Mouse (Mus musculus): Measurements from ENCODE around the gene Psmd9. TPM values are rescaled to one million over a fixed set of nuclear protein-coding genes. Genes with fewer than 3 reads are reported as not detected.

The Psmd9 gene
- total and polyA plus RNA-seq, 3 experiments, result 22.8 to 50.1 (median 24.2) TPM

DNA sequence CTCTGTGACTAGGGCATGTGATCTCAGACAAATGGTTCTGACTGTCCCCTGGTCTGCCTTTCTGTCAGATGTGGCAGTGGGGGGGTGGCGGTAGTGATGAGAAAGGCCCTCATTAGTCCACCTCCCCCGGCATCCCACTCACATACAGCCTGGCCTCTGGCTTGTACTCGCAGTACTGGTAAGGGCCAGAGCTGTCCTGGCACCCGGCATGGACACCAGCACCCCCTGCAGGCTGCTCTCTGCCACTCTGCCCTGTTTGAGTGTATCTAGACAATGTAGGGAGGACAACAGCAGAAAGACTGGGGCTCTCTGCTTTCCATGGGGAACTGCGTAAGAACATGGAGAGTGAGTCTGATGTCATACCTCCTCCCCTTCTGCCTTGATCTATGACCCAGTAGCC is 118.9 kb downstream of the Psmd9 start:
- Histone ChIP-seq H3K4me1 (ENCODE audit: insufficient read depth, low read depth, low read length) (no peaks in the 10 kb centered on the region), H3K36me3 (replicated peaks) (no peaks in the 10 kb centered on the region), H3K9me3 (replicated peaks) (no peaks in the 10 kb centered on the region), H3K27me3 (ENCODE audit: insufficient read depth, low read length) (peaks cover 37% of the 10 kb centered on the region), H3K4me3 (ENCODE audit: low read depth, low read length) (no peak overlapping the region)
- no peak for TF ChIP-seq POLR2AphosphoS5 (IDR thresholded peaks at IDR 0.05; ENCODE audit: insufficient replicate concordance, low read depth, low read length)
- no peak for TF ChIP-seq GATA1 (IDR thresholded peaks at IDR 0.05; ENCODE audit: borderline replicate concordance, low read length)
- TF ChIP-seq CTCF (IDR thresholded peaks at IDR 0.05; ENCODE audit: low read depth, low read length), result no peak
- TF ChIP-seq TAL1 (conservative IDR thresholded peaks at IDR 0.05; ENCODE audit: low read depth, low read length), result no peak
- no peak for TF ChIP-seq GATA2 (IDR thresholded peaks at IDR 0.05; ENCODE audit: borderline replicate concordance, low read depth, low read length)
- DNase-seq (ENCODE audit: low spot score), result no peak
- ATAC-seq (ENCODE audit: extremely low read depth, insufficient number of reproducible peaks, low FRiP score, poor library complexity, severe bottlenecking), result no peak

DNA sequence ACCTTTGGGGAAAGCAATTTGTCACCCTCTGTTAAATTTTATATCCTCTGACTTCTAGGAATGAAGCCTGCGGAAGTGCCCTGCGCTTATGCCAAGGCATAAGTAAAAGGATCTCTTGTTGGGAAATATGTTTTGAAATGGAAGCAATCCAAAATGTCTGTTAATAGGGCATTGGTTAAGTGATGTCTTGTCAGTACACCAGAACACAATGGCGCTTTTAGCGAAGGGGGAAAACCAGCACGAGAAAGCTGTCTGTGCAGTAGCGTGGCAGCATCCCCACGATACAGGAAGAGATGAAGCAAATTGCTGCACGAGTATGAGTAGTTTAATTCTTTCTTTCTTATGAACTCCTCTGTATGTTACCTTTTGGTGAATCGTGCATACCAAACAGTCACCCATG is 125.4 kb downstream of the Psmd9 start:
- no peak for TF ChIP-seq TAL1 (conservative IDR thresholded peaks at IDR 0.05; ENCODE audit: low read depth, low read length)
- no peak for TF ChIP-seq POLR2AphosphoS5 (IDR thresholded peaks at IDR 0.05; ENCODE audit: insufficient replicate concordance, low read depth, low read length)
- no peak for TF ChIP-seq CTCF (IDR thresholded peaks at IDR 0.05; ENCODE audit: low read depth, low read length)
- Histone ChIP-seq H3K4me1 (ENCODE audit: insufficient read depth, low read depth, low read length) (no peaks in the 10 kb centered on the region), H3K36me3 (replicated peaks) (no peaks in the 10 kb centered on the region), H3K4me3 (ENCODE audit: low read depth, low read length) (no peak overlapping the region), H3K9me3 (replicated peaks) (no peaks in the 10 kb centered on the region), H3K27me3 (ENCODE audit: insufficient read depth, low read length) (peaks cover 23% of the 10 kb centered on the region)
- ATAC-seq (ENCODE audit: extremely low read depth, insufficient number of reproducible peaks, low FRiP score, poor library complexity, severe bottlenecking) (no peak), DNase-seq (ENCODE audit: low spot score) (no peak)

GRCm38 (mm10) chr5:123296224-123296806 is 127.1 kb downstream of the Psmd9 start:
- H3K4me1 ChIP-seq (ENCODE audit: insufficient read depth, low read depth, low read length), result no peaks in the 10 kb centered on the region
- no peaks in the 10 kb centered on the region for H3K36me3 ChIP-seq (replicated peaks)
- TF ChIP-seq GATA2 (IDR thresholded peaks at IDR 0.05; ENCODE audit: borderline replicate concordance, low read depth, low read length), result no peak
- no peak for TF ChIP-seq CTCF (IDR thresholded peaks at IDR 0.05; ENCODE audit: low read depth, low read length)
- no peak for TF ChIP-seq POLR2AphosphoS5 (IDR thresholded peaks at IDR 0.05; ENCODE audit: insufficient replicate concordance, low read depth, low read length)
- TF ChIP-seq TAL1 (conservative IDR thresholded peaks at IDR 0.05; ENCODE audit: low read depth, low read length), result no peak
- no peak for TF ChIP-seq GATA1 (IDR thresholded peaks at IDR 0.05; ENCODE audit: borderline replicate concordance, low read length)
- DNase-seq (ENCODE audit: low spot score) (peak; percentile 25), ATAC-seq (ENCODE audit: extremely low read depth, insufficient number of reproducible peaks, low FRiP score, poor library complexity, severe bottlenecking) (no peak)
- peaks cover 22% of the 10 kb centered on the region for H3K27me3 ChIP-seq (ENCODE audit: insufficient read depth, low read length)
- no peak overlapping the region for H3K4me3 ChIP-seq (ENCODE audit: low read depth, low read length)
- no peaks in the 10 kb centered on the region for H3K9me3 ChIP-seq (replicated peaks)

GRCm38 (mm10) chr5:123296972-123297754 is 128.0 kb downstream of the Psmd9 start:
- H3K27me3 ChIP-seq (ENCODE audit: insufficient read depth, low read length), result peaks cover 21% of the 10 kb centered on the region
- TF ChIP-seq CTCF (IDR thresholded peaks at IDR 0.05; ENCODE audit: low read depth, low read length), result no peak
- H3K4me1 ChIP-seq (ENCODE audit: insufficient read depth, low read depth, low read length), result no peaks in the 10 kb centered on the region
- no peak for ATAC-seq (ENCODE audit: extremely low read depth, insufficient number of reproducible peaks, low FRiP score, poor library complexity, severe bottlenecking)
- DNase-seq (ENCODE audit: low spot score), result no peak
- H3K4me3 ChIP-seq (ENCODE audit: low read depth, low read length), result no peak overlapping the region
- no peaks in the 10 kb centered on the region for H3K36me3 ChIP-seq (replicated peaks)
- H3K9me3 ChIP-seq (replicated peaks), result no peaks in the 10 kb centered on the region

GRCm38 (mm10) chr5:123297830-123298229 is 128.6 kb downstream of the Psmd9 start:
- H3K36me3 ChIP-seq (replicated peaks), result no peaks in the 10 kb centered on the region
- ATAC-seq (ENCODE audit: extremely low read depth, insufficient number of reproducible peaks, low FRiP score, poor library complexity, severe bottlenecking), result no peak
- no peak for DNase-seq (ENCODE audit: low spot score)
- peaks cover 21% of the 10 kb centered on the region for H3K27me3 ChIP-seq (ENCODE audit: insufficient read depth, low read length)
- H3K4me3 ChIP-seq (ENCODE audit: low read depth, low read length), result no peak overlapping the region
- TF ChIP-seq GATA1 (IDR thresholded peaks at IDR 0.05; ENCODE audit: borderline replicate concordance, low read length) (no peak), CTCF (IDR thresholded peaks at IDR 0.05; ENCODE audit: low read depth, low read length) (no peak), GATA2 (IDR thresholded peaks at IDR 0.05; ENCODE audit: borderline replicate concordance, low read depth, low read length) (no peak)
- H3K9me3 ChIP-seq (replicated peaks), result no peaks in the 10 kb centered on the region
- H3K4me1 ChIP-seq (ENCODE audit: insufficient read depth, low read depth, low read length), result no peaks in the 10 kb centered on the region

- DNase-seq (ENCODE audit: low spot score), result no peak
- H3K27me3 ChIP-seq (ENCODE audit: insufficient read depth, low read length), result peaks cover 21% of the 10 kb centered on the region
- no peaks in the 10 kb centered on the region for H3K36me3 ChIP-seq (replicated peaks)
- ATAC-seq (ENCODE audit: extremely low read depth, insufficient number of reproducible peaks, low FRiP score, poor library complexity, severe bottlenecking), result no peak
- no peaks in the 10 kb centered on the region for H3K4me1 ChIP-seq (ENCODE audit: insufficient read depth, low read depth, low read length)
- H3K4me3 ChIP-seq (ENCODE audit: low read depth, low read length), result no peak overlapping the region
- H3K9me3 ChIP-seq (replicated peaks), result no peaks in the 10 kb centered on the region
- TF ChIP-seq TAL1 (conservative IDR thresholded peaks at IDR 0.05; ENCODE audit: low read depth, low read length) (no peak), POLR2AphosphoS5 (IDR thresholded peaks at IDR 0.05; ENCODE audit: insufficient replicate concordance, low read depth, low read length) (no peak), CTCF (IDR thresholded peaks at IDR 0.05; ENCODE audit: low read depth, low read length) (0 out of 2 replicates have a peak, but pooled peaks have one; percentile 27), GATA1 (IDR thresholded peaks at IDR 0.05; ENCODE audit: borderline replicate concordance, low read length) (no peak), GATA2 (IDR thresholded peaks at IDR 0.05; ENCODE audit: borderline replicate concordance, low read depth, low read length) (no peak)
Observed at GRCm38 (mm10) chr5:123298526-123298925, 129.3 kb downstream of the Psmd9 start.

Other genes with a start within 250 kb of the Psmd9 start
- 33.5 and 38.4 TPM in 2 replicates for gene Kdm2b, start 179.6 kb upstream of the Psmd9 start, total RNA-seq (2014; fragmentation: Nextera tagmentation)
- 14.3 and 17.5 TPM in 2 replicates for gene Kdm2b, start 179.6 kb upstream of the Psmd9 start, total RNA-seq (2017)
- gene Kdm2b, start 179.6 kb upstream of the Psmd9 start, polyA plus RNA-seq (2012), result 27.0 and 29.0 TPM in 2 replicates
- gene Orai1, start 154.3 kb upstream of the Psmd9 start, total RNA-seq (2014; fragmentation: Nextera tagmentation), result 16.0 and 18.8 TPM in 2 replicates
- gene Orai1, start 154.3 kb upstream of the Psmd9 start, total RNA-seq (2017), result 7.1 and 10.2 TPM in 2 replicates
- gene Orai1, start 154.3 kb upstream of the Psmd9 start, polyA plus RNA-seq (2012), result 16.4 and 18.1 TPM in 2 replicates
- not detected in 2 replicates for gene Morn3, start 122.4 kb upstream of the Psmd9 start, total RNA-seq (2014; fragmentation: Nextera tagmentation)
- gene Morn3, start 122.4 kb upstream of the Psmd9 start, total RNA-seq (2017), result 0.23 TPM in 1 of 2 replicates, not detected in the other
- gene Morn3, start 122.4 kb upstream of the Psmd9 start, polyA plus RNA-seq (2012), result not detected in 2 replicates
- gene Tmem120b, start 101.0 kb upstream of the Psmd9 start, total RNA-seq (2014; fragmentation: Nextera tagmentation), result 2.3 TPM in 1 of 2 replicates, not detected in the other
- gene Tmem120b, start 101.0 kb upstream of the Psmd9 start, total RNA-seq (2017), result 0.93 and 1.3 TPM in 2 replicates
- 0.53 and 0.59 TPM in 2 replicates for gene Tmem120b, start 101.0 kb upstream of the Psmd9 start, polyA plus RNA-seq (2012)
- gene Rhof, start 36.7 kb upstream of the Psmd9 start, total RNA-seq (2014; fragmentation: Nextera tagmentation), result not detected in 2 replicates
- gene Rhof, start 36.7 kb upstream of the Psmd9 start, total RNA-seq (2017), result 0.52 and 1.7 TPM in 2 replicates
- gene Rhof, start 36.7 kb upstream of the Psmd9 start, polyA plus RNA-seq (2012), result 0.26 and 0.59 TPM in 2 replicates
- gene Setd1b, start 27.2 kb upstream of the Psmd9 start, total RNA-seq (2014; fragmentation: Nextera tagmentation), result 76.5 and 76.7 TPM in 2 replicates
- 2.1 and 2.3 TPM in 2 replicates for gene Setd1b, start 27.2 kb upstream of the Psmd9 start, total RNA-seq (2017)
- gene Setd1b, start 27.2 kb upstream of the Psmd9 start, polyA plus RNA-seq (2012), result 89.4 and 90.6 TPM in 2 replicates
- not detected in 2 replicates for gene Hpd, start 13.3 kb downstream of the Psmd9 start, total RNA-seq (2014; fragmentation: Nextera tagmentation)
- gene Hpd, start 13.3 kb downstream of the Psmd9 start, total RNA-seq (2017), result not detected in 2 replicates
- gene Hpd, start 13.3 kb downstream of the Psmd9 start, polyA plus RNA-seq (2012), result not detected in 2 replicates
- gene Wdr66, start 82.7 kb downstream of the Psmd9 start, total RNA-seq (2014; fragmentation: Nextera tagmentation), result not detected in 2 replicates
- 0.12 and 0.44 TPM in 2 replicates for gene Wdr66, start 82.7 kb downstream of the Psmd9 start, total RNA-seq (2017)
- not detected in 2 replicates for gene Wdr66, start 82.7 kb downstream of the Psmd9 start, polyA plus RNA-seq (2012)
- 33.9 and 41.0 TPM in 2 replicates for gene Bcl7a, start 174.4 kb downstream of the Psmd9 start, total RNA-seq (2014; fragmentation: Nextera tagmentation)
- 13.4 and 14.8 TPM in 2 replicates for gene Bcl7a, start 174.4 kb downstream of the Psmd9 start, total RNA-seq (2017)
- gene Bcl7a, start 174.4 kb downstream of the Psmd9 start, polyA plus RNA-seq (2012), result 41.1 and 49.4 TPM in 2 replicates
- gene Mlxip, start 225.4 kb downstream of the Psmd9 start, total RNA-seq (2014; fragmentation: Nextera tagmentation), result 42.8 and 42.9 TPM in 2 replicates
- 3.9 TPM in 2 replicates for gene Mlxip, start 225.4 kb downstream of the Psmd9 start, total RNA-seq (2017)
- 13.2 and 15.8 TPM in 2 replicates for gene Mlxip, start 225.4 kb downstream of the Psmd9 start, polyA plus RNA-seq (2012)